Mouse (Mus musculus): Measurements from ENCODE around the gene Cyp27b1. TPM values are rescaled to one million over a fixed set of nuclear protein-coding genes. Genes with fewer than 3 reads are reported as not detected.

Gene Cyp27b1
- polyA plus RNA-seq (2014; fragmentation: Nextera tagmentation; extraction: Ambion mirVana) = 0.09 TPM in 1 of 2 replicates, not detected in the other

GRCm38 (mm10) chr10:127047954-127048353 lies at the start of gene Cyp27b1:
Cyp27b1 (plus strand) TSS chr10:127048250.
- Histone ChIP-seq H3K27me3 (replicated peaks; ENCODE audit: control insufficient read depth, insufficient read depth, low read length) (peaks cover 40% of the 10 kb centered on the region), H3K9ac (ENCODE audit: low read length) (no peak within 1 kb of the TSS), H3K27ac (ENCODE audit: low read depth, low read length) (no peak within 1 kb of the TSS), H3K4me2 (ENCODE audit: low read length) (no peak within 1 kb of the TSS), H3K36me3 (ENCODE audit: control insufficient read depth, insufficient read depth, low read length) (peaks cover 9% of the 10 kb centered on the region; the same call in 1 of the 2 replicates), H3K4me3 (ENCODE audit: low read depth, low read length) (no peak within 1 kb of the TSS), H3K4me1 (ENCODE audit: control insufficient read depth, insufficient read depth, low read length) (no peaks in the 10 kb centered on the region), H3K9me3 (replicated peaks; ENCODE audit: control insufficient read depth, low read length) (no peaks in the 10 kb centered on the region)
- WGBS = 31% methylated on average over 5 of the region's 5 CpGs
- DNase-seq (ENCODE audit: low spot score) (no peak), ATAC-seq (no peak)

GRCm38 (mm10) chr10:127000529-127000928 lies 47.5 kb upstream of the Cyp27b1 start, which contains the start of gene Avil:
Avil (plus strand) TSS chr10:127000709.
- no peaks in the 10 kb centered on the region for H3K27me3 ChIP-seq (replicated peaks; ENCODE audit: control insufficient read depth, insufficient read depth, low read length)
- H3K4me2 ChIP-seq (ENCODE audit: low read length) = no peak within 1 kb of the TSS
- no peak within 1 kb of the TSS for H3K9ac ChIP-seq (ENCODE audit: low read length)
- no peak for DNase-seq (ENCODE audit: low spot score)
- 91% methylated on average over 5 of the region's 5 CpGs for WGBS
- H3K27ac ChIP-seq (ENCODE audit: low read depth, low read length) = no peak within 1 kb of the TSS
- H3K4me3 ChIP-seq (ENCODE audit: low read depth, low read length) = no peak within 1 kb of the TSS
- no peaks in the 10 kb centered on the region for H3K9me3 ChIP-seq (replicated peaks; ENCODE audit: control insufficient read depth, low read length)
- ATAC-seq = peak; percentile 28; the same call in 1 of the 2 replicates
- no peaks in the 10 kb centered on the region for H3K4me1 ChIP-seq (ENCODE audit: control insufficient read depth, insufficient read depth, low read length)
- peaks cover 41% of the 10 kb centered on the region for H3K36me3 ChIP-seq (ENCODE audit: control insufficient read depth, insufficient read depth, low read length)

- H3K4me2 ChIP-seq (ENCODE audit: low read length) = no peak overlapping the region
- no peak for ATAC-seq
- no peak overlapping the region for H3K9ac ChIP-seq (ENCODE audit: low read length)
- H3K36me3 ChIP-seq (ENCODE audit: control insufficient read depth, insufficient read depth, low read length) = peaks cover 34% of the 10 kb centered on the region
- WGBS = 89% methylated on average over 9 of the region's 9 CpGs
- DNase-seq (ENCODE audit: low spot score) = no peak
- H3K27ac ChIP-seq (ENCODE audit: low read depth, low read length) = no peak overlapping the region
- H3K27me3 ChIP-seq (replicated peaks; ENCODE audit: control insufficient read depth, insufficient read depth, low read length) = no peaks in the 10 kb centered on the region
- no peaks in the 10 kb centered on the region for H3K9me3 ChIP-seq (replicated peaks; ENCODE audit: control insufficient read depth, low read length)
- no peak overlapping the region for H3K4me3 ChIP-seq (ENCODE audit: low read depth, low read length)
- no peaks in the 10 kb centered on the region for H3K4me1 ChIP-seq (ENCODE audit: control insufficient read depth, insufficient read depth, low read length)
These were observed 46.8 kb upstream of the Cyp27b1 start for GRCm38 (mm10) chr10:127001297-127001696.

DNA sequence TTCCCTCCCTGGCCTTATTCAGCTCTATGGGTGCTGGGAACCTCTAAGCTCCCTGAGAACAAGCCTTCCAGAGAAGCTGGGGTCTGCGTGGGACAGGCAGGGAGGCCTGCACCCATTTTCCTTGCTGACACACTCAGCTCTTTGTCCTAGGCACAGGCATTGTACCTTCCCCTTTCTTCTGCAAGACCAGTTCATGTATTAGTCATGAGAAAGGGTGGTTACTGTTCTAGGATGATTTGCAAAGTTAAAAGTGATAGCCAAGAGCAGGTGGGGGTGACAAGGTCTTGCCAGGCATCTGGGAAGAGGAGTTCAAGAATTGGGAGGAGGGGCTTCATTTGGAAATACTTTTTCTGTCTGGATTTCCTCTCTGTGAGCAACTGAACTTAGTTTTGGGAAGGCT lies 46.0 kb upstream of the Cyp27b1 start:
- Histone ChIP-seq H3K4me2 (ENCODE audit: low read length) (no peak overlapping the region), H3K9me3 (replicated peaks; ENCODE audit: control insufficient read depth, low read length) (no peaks in the 10 kb centered on the region), H3K36me3 (ENCODE audit: control insufficient read depth, insufficient read depth, low read length) (peaks cover 34% of the 10 kb centered on the region), H3K4me1 (ENCODE audit: control insufficient read depth, insufficient read depth, low read length) (no peaks in the 10 kb centered on the region), H3K27ac (ENCODE audit: low read depth, low read length) (no peak overlapping the region), H3K4me3 (ENCODE audit: low read depth, low read length) (no peak overlapping the region), H3K9ac (ENCODE audit: low read length) (no peak overlapping the region), H3K27me3 (replicated peaks; ENCODE audit: control insufficient read depth, insufficient read depth, low read length) (no peaks in the 10 kb centered on the region)
- WGBS = 64% methylated on average over 1 of the region's 1 CpGs
- ATAC-seq = no peak
- DNase-seq (ENCODE audit: low spot score) = no peak

- Histone ChIP-seq H3K4me1 (ENCODE audit: control insufficient read depth, insufficient read depth, low read length) (no peaks in the 10 kb centered on the region), H3K4me2 (ENCODE audit: low read length) (no peak overlapping the region), H3K27ac (ENCODE audit: low read depth, low read length) (no peak overlapping the region), H3K9ac (ENCODE audit: low read length) (no peak overlapping the region), H3K36me3 (ENCODE audit: control insufficient read depth, insufficient read depth, low read length) (peaks cover 27% of the 10 kb centered on the region), H3K9me3 (replicated peaks; ENCODE audit: control insufficient read depth, low read length) (no peaks in the 10 kb centered on the region), H3K4me3 (ENCODE audit: low read depth, low read length) (no peak overlapping the region), H3K27me3 (replicated peaks; ENCODE audit: control insufficient read depth, insufficient read depth, low read length) (no peaks in the 10 kb centered on the region)
- no peak for ATAC-seq
- 90% methylated on average over 5 of the region's 5 CpGs for WGBS
- DNase-seq (ENCODE audit: low spot score) = no peak
These were observed 45.3 kb upstream of the Cyp27b1 start for GRCm38 (mm10) chr10:127002765-127003164.

GRCm38 (mm10) chr10:127003334-127003733 lies 44.7 kb upstream of the Cyp27b1 start:
- DNase-seq (ENCODE audit: low spot score) (no peak), ATAC-seq (no peak)
- Histone ChIP-seq H3K4me2 (ENCODE audit: low read length) (no peak overlapping the region), H3K27me3 (replicated peaks; ENCODE audit: control insufficient read depth, insufficient read depth, low read length) (no peaks in the 10 kb centered on the region), H3K9me3 (replicated peaks; ENCODE audit: control insufficient read depth, low read length) (no peaks in the 10 kb centered on the region), H3K4me3 (ENCODE audit: low read depth, low read length) (no peak overlapping the region), H3K27ac (ENCODE audit: low read depth, low read length) (no peak overlapping the region), H3K36me3 (ENCODE audit: control insufficient read depth, insufficient read depth, low read length) (peaks cover 21% of the 10 kb centered on the region), H3K4me1 (ENCODE audit: control insufficient read depth, insufficient read depth, low read length) (no peaks in the 10 kb centered on the region), H3K9ac (ENCODE audit: low read length) (no peak overlapping the region)
- 88% methylated on average over 8 of the region's 8 CpGs for WGBS

GRCm38 (mm10) chr10:127003806-127004205 lies 44.2 kb upstream of the Cyp27b1 start:
- Histone ChIP-seq H3K9ac (ENCODE audit: low read length) (no peak overlapping the region), H3K4me2 (ENCODE audit: low read length) (no peak overlapping the region), H3K9me3 (replicated peaks; ENCODE audit: control insufficient read depth, low read length) (no peaks in the 10 kb centered on the region), H3K36me3 (ENCODE audit: control insufficient read depth, insufficient read depth, low read length) (peaks cover 16% of the 10 kb centered on the region), H3K4me3 (ENCODE audit: low read depth, low read length) (no peak overlapping the region), H3K27me3 (replicated peaks; ENCODE audit: control insufficient read depth, insufficient read depth, low read length) (no peaks in the 10 kb centered on the region), H3K4me1 (ENCODE audit: control insufficient read depth, insufficient read depth, low read length) (no peaks in the 10 kb centered on the region), H3K27ac (ENCODE audit: low read depth, low read length) (no peak overlapping the region)
- 72% methylated on average over 7 of the region's 7 CpGs for WGBS
- ATAC-seq = no peak
- DNase-seq (ENCODE audit: low spot score) = no peak

DNA sequence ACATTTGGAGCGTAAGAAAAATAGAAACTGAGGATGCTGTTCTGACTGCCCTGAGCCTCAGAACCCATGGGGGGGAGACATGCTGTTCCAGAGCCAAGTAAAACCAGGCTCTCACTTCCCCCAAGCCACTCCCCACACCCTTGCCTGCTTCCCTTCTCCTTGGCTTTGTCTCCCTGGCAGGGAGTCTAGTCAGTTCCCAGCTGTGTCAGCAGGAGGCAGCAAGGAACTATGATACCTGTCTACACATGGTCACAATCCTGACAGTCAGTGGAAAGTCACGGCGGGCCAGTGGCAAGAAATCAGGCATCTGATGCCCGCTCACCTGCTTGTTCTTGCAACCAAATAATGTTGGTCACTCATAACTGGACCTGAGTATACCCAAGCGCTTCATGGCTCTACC lies 31.6 kb upstream of the Cyp27b1 start:
- no peak overlapping the region for H3K9ac ChIP-seq (ENCODE audit: low read length)
- H3K36me3 ChIP-seq (ENCODE audit: control insufficient read depth, insufficient read depth, low read length) = no peaks in the 10 kb centered on the region; the same call in 1 of the 2 replicates
- no peaks in the 10 kb centered on the region for H3K4me1 ChIP-seq (ENCODE audit: control insufficient read depth, insufficient read depth, low read length)
- DNase-seq (ENCODE audit: low spot score) (no peak), ATAC-seq (no peak)
- H3K4me2 ChIP-seq (ENCODE audit: low read length) = no peak overlapping the region
- H3K27me3 ChIP-seq (replicated peaks; ENCODE audit: control insufficient read depth, insufficient read depth, low read length) = no peaks in the 10 kb centered on the region
- H3K9me3 ChIP-seq (replicated peaks; ENCODE audit: control insufficient read depth, low read length) = no peaks in the 10 kb centered on the region
- 65% methylated on average over 5 of the region's 5 CpGs for WGBS
- H3K4me3 ChIP-seq (ENCODE audit: low read depth, low read length) = no peak overlapping the region
- H3K27ac ChIP-seq (ENCODE audit: low read depth, low read length) = no peak overlapping the region

- Histone ChIP-seq H3K36me3 (ENCODE audit: control insufficient read depth, insufficient read depth, low read length) (peaks cover 5% of the 10 kb centered on the region), H3K4me2 (ENCODE audit: low read length) (no peak overlapping the region), H3K4me1 (ENCODE audit: control insufficient read depth, insufficient read depth, low read length) (no peaks in the 10 kb centered on the region), H3K27me3 (replicated peaks; ENCODE audit: control insufficient read depth, insufficient read depth, low read length) (no peaks in the 10 kb centered on the region), H3K4me3 (ENCODE audit: low read depth, low read length) (no peak overlapping the region), H3K9me3 (replicated peaks; ENCODE audit: control insufficient read depth, low read length) (no peaks in the 10 kb centered on the region), H3K9ac (ENCODE audit: low read length) (no peak overlapping the region), H3K27ac (ENCODE audit: low read depth, low read length) (no peak overlapping the region)
- DNase-seq (ENCODE audit: low spot score) (no peak), ATAC-seq (no peak)
- WGBS = 13% methylated on average over 2 of the region's 2 CpGs
These were observed 31.0 kb upstream of the Cyp27b1 start for GRCm38 (mm10) chr10:127017071-127017470.
